Mouse (Mus musculus): Measurements from ENCODE around the gene Il4i1. TPM values are rescaled to one million over a fixed set of nuclear protein-coding genes. Genes with fewer than 3 reads are reported as not detected.

Il4i1 gene
- polyA plus RNA-seq, 1 experiment from 2014 or later: 0.14 TPM

- Histone ChIP-seq H3K9me3 (replicated peaks; ENCODE audit: control insufficient read depth, low read length) (no peaks in the 10 kb centered on the region), H3K36me3 (ENCODE audit: control insufficient read depth, insufficient read depth, low read length) (peaks cover 6% of the 10 kb centered on the region; the same call in 1 of the 2 replicates), H3K27me3 (ENCODE audit: control insufficient read depth, insufficient read depth, low read length) (no peaks in the 10 kb centered on the region), H3K4me3 (ENCODE audit: low read depth, low read length) (peak overlapping the region; percentile 79), H3K4me1 (ENCODE audit: control insufficient read depth, insufficient read depth, low read length) (peaks cover 30% of the 10 kb centered on the region), H3K9ac (ENCODE audit: low read depth, low read length) (peak overlapping the region; percentile 72), H3K4me2 (peak overlapping the region; percentile 97), H3K27ac (ENCODE audit: low read depth, low read length) (peak overlapping the region; percentile 97)
- no peak for ATAC-seq (replicated peaks; ENCODE audit: insufficient number of reproducible peaks, low FRiP score, low TSS enrichment)
- WGBS (ENCODE audit: insufficient replicate concordance): 27% methylated on average over 14 of the region's 14 CpGs
Measured at GRCm38 (mm10) chr7:44814952-44815553, 1.1 kb upstream of the Il4i1 start.

DNA sequence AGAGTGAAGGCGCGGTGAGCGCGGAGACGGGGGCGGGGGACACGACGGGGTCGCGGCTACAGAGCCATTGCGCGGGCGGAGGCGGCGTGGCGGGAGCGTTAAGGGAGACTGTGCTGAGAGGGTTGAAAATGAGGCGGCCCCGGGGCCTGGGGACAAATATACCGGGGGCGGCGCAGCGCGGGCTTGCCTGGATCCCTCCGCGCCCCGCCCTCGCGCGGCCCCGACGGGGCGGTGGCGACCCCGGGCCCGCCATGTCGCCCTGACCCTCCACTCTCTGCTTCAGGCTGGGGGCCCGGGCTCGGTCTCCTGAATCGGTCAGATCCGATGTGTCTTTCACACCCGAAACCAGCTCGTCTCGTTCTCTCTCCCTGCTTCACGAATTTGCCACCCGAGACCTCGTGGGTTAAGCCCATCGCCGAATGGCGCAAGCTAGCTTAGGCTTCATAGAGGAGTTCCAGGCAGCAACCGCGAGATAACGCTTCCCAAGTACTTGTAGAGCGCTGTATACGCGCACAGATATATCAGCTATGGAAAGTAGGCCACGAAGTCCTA, 359 bp downstream of the Il4i1 start, which contains the start of gene Atf5:
Atf5 (minus strand) TSS at position 189 of the 552 bp plus-strand sequence.
- Histone ChIP-seq H3K36me3 (ENCODE audit: control insufficient read depth, insufficient read depth, low read length) (peaks cover 6% of the 10 kb centered on the region; the same call in 1 of the 2 replicates), H3K4me3 (ENCODE audit: low read depth, low read length) (peak within 1 kb of the TSS; percentile 79), H3K9ac (ENCODE audit: low read depth, low read length) (peak within 1 kb of the TSS; percentile 98), H3K27me3 (ENCODE audit: control insufficient read depth, insufficient read depth, low read length) (no peaks in the 10 kb centered on the region), H3K27ac (ENCODE audit: low read depth, low read length) (peak within 1 kb of the TSS; percentile 97), H3K9me3 (replicated peaks; ENCODE audit: control insufficient read depth, low read length) (no peaks in the 10 kb centered on the region), H3K4me1 (ENCODE audit: control insufficient read depth, insufficient read depth, low read length) (peaks cover 33% of the 10 kb centered on the region), H3K4me2 (peak within 1 kb of the TSS; percentile 97)
- WGBS (ENCODE audit: insufficient replicate concordance): under 1% methylated on average over 57 of the region's 57 CpGs
- peak; percentile 24 for ATAC-seq (replicated peaks; ENCODE audit: insufficient number of reproducible peaks, low FRiP score, low TSS enrichment)

DNA sequence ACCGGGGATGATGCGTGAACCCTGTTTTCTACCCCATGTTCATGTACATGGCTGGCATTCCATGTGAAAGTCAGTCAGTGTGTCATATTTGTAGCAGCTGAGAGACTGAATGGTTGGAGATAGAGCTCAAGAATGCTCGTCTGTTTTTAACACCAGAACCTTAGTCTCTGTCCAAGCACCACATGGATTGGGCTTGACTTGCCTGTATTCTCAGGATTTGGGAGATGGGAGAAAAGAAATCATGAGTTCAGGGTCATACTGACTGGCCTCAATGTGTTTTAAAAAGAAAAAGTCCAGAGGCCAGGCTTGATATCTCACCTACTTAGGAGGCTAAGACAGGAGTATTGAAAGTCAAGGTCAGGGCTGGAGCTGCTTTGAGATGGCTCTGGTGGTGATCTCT, 1.3 kb downstream of the Il4i1 start:
- Histone ChIP-seq H3K4me3 (ENCODE audit: low read depth, low read length) (peak overlapping the region; percentile 79), H3K4me2 (peak overlapping the region; percentile 97), H3K4me1 (ENCODE audit: control insufficient read depth, insufficient read depth, low read length) (peaks cover 33% of the 10 kb centered on the region), H3K27ac (ENCODE audit: low read depth, low read length) (peak overlapping the region; percentile 97), H3K36me3 (ENCODE audit: control insufficient read depth, insufficient read depth, low read length) (peaks cover 6% of the 10 kb centered on the region; the same call in 1 of the 2 replicates), H3K9ac (ENCODE audit: low read depth, low read length) (peak overlapping the region; percentile 98), H3K27me3 (ENCODE audit: control insufficient read depth, insufficient read depth, low read length) (no peaks in the 10 kb centered on the region), H3K9me3 (replicated peaks; ENCODE audit: control insufficient read depth, low read length) (no peaks in the 10 kb centered on the region)
- ATAC-seq (replicated peaks; ENCODE audit: insufficient number of reproducible peaks, low FRiP score, low TSS enrichment): no peak
- 20% methylated on average over 3 of the region's 3 CpGs for WGBS (ENCODE audit: insufficient replicate concordance)

DNA sequence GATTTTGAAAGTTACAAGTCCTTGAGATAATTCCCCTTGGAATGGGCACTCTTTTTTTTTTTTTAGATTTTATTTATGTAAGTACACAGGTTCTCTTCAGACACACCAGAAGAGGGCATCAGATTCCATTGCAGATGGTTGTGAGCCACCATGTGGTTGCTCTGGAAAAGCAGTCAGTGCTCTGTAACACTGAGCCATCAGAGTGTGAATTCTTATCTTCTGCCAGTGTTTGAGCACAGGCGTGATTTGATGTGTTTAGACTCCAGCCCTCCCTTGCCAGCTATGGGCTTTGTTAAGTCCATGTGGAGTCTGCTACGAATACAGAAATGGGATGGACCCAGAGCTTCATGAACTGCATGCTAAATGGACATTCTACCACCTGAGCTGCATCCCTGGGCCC, 2.0 kb downstream of the Il4i1 start:
- Histone ChIP-seq H3K4me1 (ENCODE audit: control insufficient read depth, insufficient read depth, low read length) (peaks cover 34% of the 10 kb centered on the region), H3K9ac (ENCODE audit: low read depth, low read length) (peak overlapping the region; percentile 98), H3K27ac (ENCODE audit: low read depth, low read length) (no peak overlapping the region), H3K4me3 (ENCODE audit: low read depth, low read length) (peak overlapping the region; percentile 79), H3K9me3 (replicated peaks; ENCODE audit: control insufficient read depth, low read length) (no peaks in the 10 kb centered on the region), H3K4me2 (peak overlapping the region; percentile 97), H3K27me3 (ENCODE audit: control insufficient read depth, insufficient read depth, low read length) (no peaks in the 10 kb centered on the region), H3K36me3 (ENCODE audit: control insufficient read depth, insufficient read depth, low read length) (0 out of 2 replicates have a peak, but pooled peaks cover 2% of the 10 kb centered on the region)
- no peak for ATAC-seq (replicated peaks; ENCODE audit: insufficient number of reproducible peaks, low FRiP score, low TSS enrichment)
- WGBS (ENCODE audit: insufficient replicate concordance): 29% methylated on average over 2 of the region's 2 CpGs

DNA sequence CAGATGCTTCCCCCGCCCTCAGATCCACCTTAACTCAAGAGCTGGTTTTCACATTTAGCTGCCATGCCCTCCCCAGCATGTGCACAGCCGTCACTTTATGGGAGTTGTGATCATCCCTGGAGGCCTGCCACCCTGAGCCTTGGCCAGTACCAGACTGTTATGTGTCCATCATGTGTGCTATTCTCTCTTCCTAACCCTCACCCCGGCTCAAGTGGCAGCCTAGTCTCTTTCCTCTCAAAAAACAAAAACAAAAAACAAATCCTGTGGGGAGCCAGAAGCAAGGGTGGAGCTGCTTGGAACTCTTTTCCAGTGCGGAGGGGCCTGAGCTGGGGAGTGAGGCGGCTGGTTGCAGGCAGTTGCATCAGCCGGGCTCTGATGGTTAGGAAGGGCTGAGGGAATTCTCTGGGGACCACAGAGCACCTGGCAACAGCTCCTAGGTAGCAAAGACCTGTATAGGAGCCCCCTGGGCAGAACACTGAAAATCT, 2.6 kb downstream of the Il4i1 start:
- ATAC-seq (replicated peaks; ENCODE audit: insufficient number of reproducible peaks, low FRiP score, low TSS enrichment): no peak
- Histone ChIP-seq H3K27me3 (ENCODE audit: control insufficient read depth, insufficient read depth, low read length) (no peaks in the 10 kb centered on the region), H3K9me3 (replicated peaks; ENCODE audit: control insufficient read depth, low read length) (no peaks in the 10 kb centered on the region), H3K9ac (ENCODE audit: low read depth, low read length) (peak overlapping the region; percentile 64), H3K4me2 (peak overlapping the region; percentile 97), H3K27ac (ENCODE audit: low read depth, low read length) (no peak overlapping the region), H3K36me3 (ENCODE audit: control insufficient read depth, insufficient read depth, low read length) (0 out of 2 replicates have a peak, but pooled peaks cover 2% of the 10 kb centered on the region), H3K4me1 (ENCODE audit: control insufficient read depth, insufficient read depth, low read length) (peaks cover 40% of the 10 kb centered on the region), H3K4me3 (ENCODE audit: low read depth, low read length) (peak overlapping the region; percentile 27)
- WGBS (ENCODE audit: insufficient replicate concordance): 51% methylated on average over 6 of the region's 6 CpGs

- H3K9ac ChIP-seq (ENCODE audit: low read depth, low read length): peak overlapping the region; percentile 23; the same call in 1 of the 2 replicates
- H3K4me3 ChIP-seq (ENCODE audit: low read depth, low read length): peak overlapping the region; percentile 27; the same call in 1 of the 2 replicates
- H3K27me3 ChIP-seq (ENCODE audit: control insufficient read depth, insufficient read depth, low read length): no peaks in the 10 kb centered on the region
- ATAC-seq (replicated peaks; ENCODE audit: insufficient number of reproducible peaks, low FRiP score, low TSS enrichment): no peak
- no peak overlapping the region for H3K27ac ChIP-seq (ENCODE audit: low read depth, low read length)
- peaks cover 46% of the 10 kb centered on the region for H3K4me1 ChIP-seq (ENCODE audit: control insufficient read depth, insufficient read depth, low read length)
- peak overlapping the region; percentile 97 for H3K4me2 ChIP-seq
- H3K9me3 ChIP-seq (replicated peaks; ENCODE audit: control insufficient read depth, low read length): no peaks in the 10 kb centered on the region
- H3K36me3 ChIP-seq (ENCODE audit: control insufficient read depth, insufficient read depth, low read length): no peaks in the 10 kb centered on the region
- 83% methylated on average over 2 of the region's 2 CpGs for WGBS (ENCODE audit: insufficient replicate concordance)
Measured at GRCm38 (mm10) chr7:44819391-44819790, 3.2 kb downstream of the Il4i1 start.

DNA sequence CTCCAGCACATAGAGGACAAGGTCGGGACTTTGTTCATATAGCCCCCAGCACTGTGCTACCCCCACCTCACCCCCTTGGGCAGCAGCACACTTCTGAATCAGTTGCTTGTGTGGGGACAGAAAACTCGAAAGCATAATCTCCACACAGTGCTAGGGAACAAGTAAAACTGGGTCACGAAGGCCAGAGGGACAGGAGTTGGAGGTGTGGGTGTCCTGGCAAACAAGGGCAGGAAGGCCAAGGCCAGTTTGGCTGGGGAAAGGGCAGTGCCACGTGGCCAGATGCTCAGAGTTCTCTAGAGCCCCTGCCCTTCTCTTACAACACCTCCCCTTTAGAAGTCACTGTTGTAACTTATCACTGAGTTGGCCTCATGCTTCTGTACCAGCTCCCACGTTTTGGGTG, 3.7 kb downstream of the Il4i1 start:
- peaks cover 47% of the 10 kb centered on the region for H3K4me1 ChIP-seq (ENCODE audit: control insufficient read depth, insufficient read depth, low read length)
- WGBS (ENCODE audit: insufficient replicate concordance): 62% methylated on average over 5 of the region's 5 CpGs
- H3K27ac ChIP-seq (ENCODE audit: low read depth, low read length): no peak overlapping the region
- H3K9me3 ChIP-seq (replicated peaks; ENCODE audit: control insufficient read depth, low read length): no peaks in the 10 kb centered on the region
- H3K4me2 ChIP-seq: peak overlapping the region; percentile 97
- peak overlapping the region; percentile 23; the same call in 1 of the 2 replicates for H3K9ac ChIP-seq (ENCODE audit: low read depth, low read length)
- no peak for ATAC-seq (replicated peaks; ENCODE audit: insufficient number of reproducible peaks, low FRiP score, low TSS enrichment)
- no peaks in the 10 kb centered on the region for H3K36me3 ChIP-seq (ENCODE audit: control insufficient read depth, insufficient read depth, low read length)
- no peaks in the 10 kb centered on the region for H3K27me3 ChIP-seq (ENCODE audit: control insufficient read depth, insufficient read depth, low read length)
- no peak overlapping the region for H3K4me3 ChIP-seq (ENCODE audit: low read depth, low read length)

GRCm38 (mm10) chr7:44820525-44820924, 4.3 kb downstream of the Il4i1 start:
- WGBS (ENCODE audit: insufficient replicate concordance): 75% methylated on average over 3 of the region's 3 CpGs
- Histone ChIP-seq H3K27ac (ENCODE audit: low read depth, low read length) (no peak overlapping the region), H3K4me1 (ENCODE audit: control insufficient read depth, insufficient read depth, low read length) (peaks cover 44% of the 10 kb centered on the region), H3K27me3 (ENCODE audit: control insufficient read depth, insufficient read depth, low read length) (no peaks in the 10 kb centered on the region), H3K9me3 (replicated peaks; ENCODE audit: control insufficient read depth, low read length) (no peaks in the 10 kb centered on the region), H3K4me2 (no peak overlapping the region), H3K9ac (ENCODE audit: low read depth, low read length) (no peak overlapping the region), H3K4me3 (ENCODE audit: low read depth, low read length) (no peak overlapping the region), H3K36me3 (ENCODE audit: control insufficient read depth, insufficient read depth, low read length) (no peaks in the 10 kb centered on the region)
- no peak for ATAC-seq (replicated peaks; ENCODE audit: insufficient number of reproducible peaks, low FRiP score, low TSS enrichment)
